Mouse (Mus musculus) forebrain, embryonic 15.5 days (tissue): ENCODE results near the gene Gm36210. TPM values are rescaled to one million over a fixed set of nuclear protein-coding genes. Genes with fewer than 3 reads are reported as not detected.
A peak's percentile ranks its signal among the peaks of the same experiment; 100 is the strongest.

Source experiments
- ATAC-seq: fragments of 200-750 bp; cut with Nextera tagmentation; replicated peaks from 2 replicates; pipeline ENCODE4 v1.8.0; 2017; ENCODE audit warnings: mild to moderate bottlenecking, moderate TSS enrichment, moderate library complexity
- H3K27ac ChIP-seq: fragments of 300-500 bp; sonication (generic); replicated peaks from 2 replicates; pipeline ENCODE4 v1.5.1; 2015; ENCODE audit warnings: mild to moderate bottlenecking, inconsistent platforms
- H3K27me3 ChIP-seq: fragments of 300-500 bp; sonication (generic); 2 replicates; pipeline ENCODE4 v1.6.1; 2015; ENCODE audit warnings: inconsistent platforms
- H3K36me3 ChIP-seq: fragments of 300-500 bp; sonication (generic); 2 replicates; pipeline ENCODE4 v1.6.1; 2015; ENCODE audit warnings: mild to moderate bottlenecking, inconsistent platforms
- H3K4me1 ChIP-seq: fragments of 300-500 bp; sonication (generic); 2 replicates; pipeline ENCODE4 v1.6.1; 2015; ENCODE audit warnings: inconsistent platforms
- H3K4me2 ChIP-seq: fragments of 300-500 bp; sonication (generic); replicated peaks from 2 replicates; pipeline ENCODE4 v1.6.1; 2015; ENCODE audit warnings: mild to moderate bottlenecking, inconsistent platforms
- H3K4me3 ChIP-seq: fragments of 300-500 bp; sonication (generic); 2 replicates; pipeline ENCODE4 v1.5.1; 2015; ENCODE audit warnings: mild to moderate bottlenecking, inconsistent platforms
- H3K9ac ChIP-seq: fragments of 300-500 bp; sonication (generic); replicated peaks from 2 replicates; pipeline ENCODE4 v1.6.1; 2015; ENCODE audit warnings: mild to moderate bottlenecking, inconsistent platforms
- H3K9me3 ChIP-seq: fragments of 300-500 bp; sonication (generic); 2 replicates; pipeline ENCODE4 v1.6.1; 2016; ENCODE audit warnings: inconsistent platforms
- WGBS: fragments of 180-500 bp; shearing (Covaris S2); methylation state at CpG from one replicate; pipeline ENCODE4 v1.1.7; 2015; ENCODE audit warnings: mixed read lengths; 5-methylcytosine and 5-hydroxymethylcytosine counted together
- polyA plus RNA-seq: library from polyadenylated mRNA; unstranded; fragments of >200 nt; fragmentation: Nextera tagmentation; extraction: Ambion mirVana; gene quantifications from 2 replicates; pipeline ENCODE4 v1.2.1, GENCODE M21; 2015

Gene Gm36210
- polyA plus RNA-seq, 1 experiment from 2014 or later, result 0.31 TPM

GRCm38 (mm10) chr7:4934160-4934914, 28.0 kb upstream of the Gm36210 start:
- H3K4me3 ChIP-seq, result no peak overlapping the region
- H3K36me3 ChIP-seq, result no peaks in the 10 kb centered on the region
- WGBS, result 86% methylated on average over 4 of the region's 4 CpGs
- H3K9ac ChIP-seq, result no peak overlapping the region
- no peaks in the 10 kb centered on the region for H3K4me1 ChIP-seq
- H3K9me3 ChIP-seq, result no peaks in the 10 kb centered on the region
- no peak overlapping the region for H3K4me2 ChIP-seq
- H3K27ac ChIP-seq, result no peak overlapping the region
- H3K27me3 ChIP-seq, result no peaks in the 10 kb centered on the region
- ATAC-seq, result no peak

- H3K9ac ChIP-seq, result no peak overlapping the region
- H3K4me1 ChIP-seq, result no peaks in the 10 kb centered on the region
- no peak for ATAC-seq
- no peaks in the 10 kb centered on the region for H3K27me3 ChIP-seq
- H3K27ac ChIP-seq, result no peak overlapping the region
- WGBS, result 80% methylated on average over 12 of the region's 12 CpGs
- no peak overlapping the region for H3K4me2 ChIP-seq
- no peaks in the 10 kb centered on the region for H3K9me3 ChIP-seq
- no peaks in the 10 kb centered on the region for H3K36me3 ChIP-seq
- no peak overlapping the region for H3K4me3 ChIP-seq
Observed at GRCm38 (mm10) chr7:4933103-4933502, 26.8 kb upstream of the Gm36210 start.

- H3K27me3 ChIP-seq, result no peaks in the 10 kb centered on the region
- H3K9me3 ChIP-seq, result no peaks in the 10 kb centered on the region
- H3K4me3 ChIP-seq, result no peak overlapping the region
- 88% methylated on average over 17 of the region's 17 CpGs for WGBS
- no peak overlapping the region for H3K9ac ChIP-seq
- no peaks in the 10 kb centered on the region for H3K36me3 ChIP-seq
- peaks cover 29% of the 10 kb centered on the region for H3K4me1 ChIP-seq
- H3K27ac ChIP-seq, result no peak overlapping the region
- no peak for ATAC-seq
- no peak overlapping the region for H3K4me2 ChIP-seq
Observed at GRCm38 (mm10) chr7:4928323-4928722, 22.0 kb upstream of the Gm36210 start.

GRCm38 (mm10) chr7:4927711-4928110, 21.4 kb upstream of the Gm36210 start:
- Histone ChIP-seq H3K9me3 (no peaks in the 10 kb centered on the region), H3K4me1 (peaks cover 35% of the 10 kb centered on the region), H3K27me3 (no peaks in the 10 kb centered on the region), H3K36me3 (no peaks in the 10 kb centered on the region), H3K4me2 (no peak overlapping the region), H3K27ac (no peak overlapping the region), H3K4me3 (no peak overlapping the region), H3K9ac (no peak overlapping the region)
- 74% methylated on average over 8 of the region's 8 CpGs for WGBS
- ATAC-seq, result no peak

- Histone ChIP-seq H3K9ac (no peak overlapping the region), H3K9me3 (no peaks in the 10 kb centered on the region), H3K4me1 (peaks cover 44% of the 10 kb centered on the region), H3K4me3 (no peak overlapping the region), H3K27me3 (no peaks in the 10 kb centered on the region), H3K4me2 (no peak overlapping the region), H3K27ac (no peak overlapping the region), H3K36me3 (no peaks in the 10 kb centered on the region)
- ATAC-seq, result no peak
- WGBS, result 74% methylated on average over 16 of the region's 16 CpGs
Observed at GRCm38 (mm10) chr7:4926849-4927248, 20.5 kb upstream of the Gm36210 start.

GRCm38 (mm10) chr7:4925441-4926381, 19.4 kb upstream of the Gm36210 start, which contains the start of gene Ssc5d:
Ssc5d (plus strand) TSS chr7:4925785.
- Histone ChIP-seq H3K4me1 (peaks cover 52% of the 10 kb centered on the region), H3K4me3 (no peak within 1 kb of the TSS), H3K9ac (no peak within 1 kb of the TSS; the same call in none of the 2 replicates), H3K9me3 (no peaks in the 10 kb centered on the region), H3K36me3 (peaks cover 3% of the 10 kb centered on the region; the same call in 1 of the 2 replicates), H3K4me2 (peak within 1 kb of the TSS; percentile 88), H3K27me3 (no peaks in the 10 kb centered on the region), H3K27ac (peak within 1 kb of the TSS; percentile 96)
- 5% methylated on average over 6 of the region's 6 CpGs for WGBS
- no peak for ATAC-seq

GRCm38 (mm10) chr7:4924891-4925301, 18.6 kb upstream of the Gm36210 start:
- H3K27me3 ChIP-seq, result no peaks in the 10 kb centered on the region
- peaks cover 52% of the 10 kb centered on the region for H3K4me1 ChIP-seq
- H3K9ac ChIP-seq, result no peak overlapping the region
- no peaks in the 10 kb centered on the region for H3K9me3 ChIP-seq
- peaks cover 11% of the 10 kb centered on the region for H3K36me3 ChIP-seq
- ATAC-seq, result no peak
- H3K4me3 ChIP-seq, result no peak overlapping the region
- H3K27ac ChIP-seq, result peak overlapping the region; percentile 96
- WGBS, result 5% methylated on average over 3 of the region's 4 CpGs
- peak overlapping the region; percentile 88 for H3K4me2 ChIP-seq

GRCm38 (mm10) chr7:4924483-4924882, 18.2 kb upstream of the Gm36210 start:
- Histone ChIP-seq H3K9ac (peak overlapping the region; percentile 57), H3K4me3 (peak overlapping the region; percentile 46), H3K4me1 (peaks cover 52% of the 10 kb centered on the region), H3K4me2 (peak overlapping the region; percentile 88), H3K27me3 (no peaks in the 10 kb centered on the region), H3K9me3 (no peaks in the 10 kb centered on the region), H3K36me3 (peaks cover 15% of the 10 kb centered on the region), H3K27ac (peak overlapping the region; percentile 96)
- no peak for ATAC-seq
- WGBS, result 4% methylated on average over 4 of the region's 4 CpGs

- peak; percentile 5 for ATAC-seq
- H3K9me3 ChIP-seq, result no peaks in the 10 kb centered on the region
Observed at GRCm38 (mm10) chr7:4923586-4924364, 17.5 kb upstream of the Gm36210 start.

GRCm38 (mm10) chr7:4922931-4923565, 16.7 kb upstream of the Gm36210 start:
- Histone ChIP-seq H3K9me3 (no peaks in the 10 kb centered on the region), H3K9ac (peak overlapping the region; percentile 57), H3K4me2 (peak overlapping the region; percentile 88), H3K4me1 (peaks cover 52% of the 10 kb centered on the region), H3K27ac (peak overlapping the region; percentile 96), H3K27me3 (no peaks in the 10 kb centered on the region), H3K4me3 (peak overlapping the region; percentile 46), H3K36me3 (peaks cover 23% of the 10 kb centered on the region)
- under 1% methylated on average over 14 of the region's 14 CpGs for WGBS
- ATAC-seq, result peak; percentile 62

More at GRCm38 (mm10) chr7:4923586-4924364, 17.5 kb upstream of the Gm36210 start:
- Histone ChIP-seq H3K27me3 (no peaks in the 10 kb centered on the region), H3K4me1 (peaks cover 52% of the 10 kb centered on the region), H3K9ac (peak overlapping the region; percentile 57), H3K27ac (peak overlapping the region; percentile 96), H3K4me2 (peak overlapping the region; percentile 88), H3K4me3 (peak overlapping the region; percentile 46), H3K36me3 (peaks cover 22% of the 10 kb centered on the region)
- WGBS, result 4% methylated on average over 37 of the region's 37 CpGs

- peak; percentile 74 for ATAC-seq
- Histone ChIP-seq H3K27me3 (no peaks in the 10 kb centered on the region), H3K27ac (peak overlapping the region; percentile 96), H3K36me3 (peaks cover 23% of the 10 kb centered on the region), H3K9me3 (no peaks in the 10 kb centered on the region), H3K4me1 (peaks cover 52% of the 10 kb centered on the region), H3K9ac (peak overlapping the region; percentile 57), H3K4me2 (peak overlapping the region; percentile 88), H3K4me3 (peak overlapping the region; percentile 46)
- WGBS, result under 1% methylated on average over 14 of the region's 14 CpGs
Observed at GRCm38 (mm10) chr7:4922508-4922907, 16.2 kb upstream of the Gm36210 start.
